Mouse (Mus musculus) kidney, embryonic 16.5 days (tissue): Measurements from ENCODE around the gene Tcerg1l. TPM values are rescaled to one million over a fixed set of nuclear protein-coding genes. Genes with fewer than 3 reads are reported as not detected.

Experiments used
- ATAC-seq: fragments of 200-750 bp; cut with Nextera tagmentation; 2 replicates; pipeline ENCODE4 v1.8.0; 2017; ENCODE audit warnings: moderate TSS enrichment; ENCODE audit not compliant: low FRiP score, low TSS enrichment
- H3K27ac ChIP-seq: fragments of 300-500 bp; sonication (generic); 2 replicates; pipeline ENCODE4 v1.5.1; 2014; ENCODE audit warnings: low read length
- H3K27me3 ChIP-seq: fragments of 300-500 bp; sonication (generic); 2 replicates; pipeline ENCODE4 v1.6.1; 2014; ENCODE audit warnings: low read length, control low read depth, mixed read lengths; ENCODE audit not compliant: insufficient read depth
- H3K36me3 ChIP-seq: fragments of 300-500 bp; sonication (generic); 2 replicates; pipeline ENCODE4 v1.6.1; 2014; ENCODE audit warnings: low read length, control low read depth, mixed read lengths; ENCODE audit not compliant: insufficient read depth
- H3K4me1 ChIP-seq: fragments of 300-500 bp; sonication (generic); 2 replicates; pipeline ENCODE4 v1.6.1; 2014; ENCODE audit warnings: low read length, control low read depth, mixed read lengths; ENCODE audit not compliant: insufficient read depth
- H3K4me2 ChIP-seq: fragments of 300-500 bp; sonication (generic); replicated peaks from 2 replicates; pipeline ENCODE4 v1.6.1; 2014; ENCODE audit warnings: low read depth, low read length
- H3K4me3 ChIP-seq: fragments of 300-500 bp; sonication (generic); 2 replicates; pipeline ENCODE4 v1.5.1; 2014; ENCODE audit warnings: mild to moderate bottlenecking, low read length
- H3K9ac ChIP-seq: fragments of 300-500 bp; sonication (generic); replicated peaks from 2 replicates; pipeline ENCODE4 v1.6.1; 2014; ENCODE audit warnings: low read length
- H3K9me3 ChIP-seq: fragments of 300-500 bp; sonication (generic); 2 replicates; pipeline ENCODE4 v1.6.1; 2016; ENCODE audit warnings: low read length, control low read depth
- WGBS: fragments of 180-500 bp; shearing (Covaris S2); extraction: QIAGEN DNeasy Blood & Tissue Kit; methylation state at CpG from one replicate; pipeline ENCODE4 v1.1.7; 2014; 5-methylcytosine and 5-hydroxymethylcytosine counted together
- polyA plus RNA-seq: library from polyadenylated mRNA; unstranded; fragments of >200 nt; fragmentation: Nextera tagmentation; extraction: Ambion mirVana; gene quantifications from 2 replicates; pipeline ENCODE4 v1.2.1, GENCODE M21; 2015

The Tcerg1l gene
- polyA plus RNA-seq, 1 experiment from 2014 or later = 1.8 TPM

- WGBS = 40% methylated on average over 3 of the region's 3 CpGs
- Histone ChIP-seq H3K27me3 (no peaks in the 10 kb centered on the region), H3K9ac (no peak overlapping the region), H3K9me3 (no peaks in the 10 kb centered on the region), H3K4me1 (peaks cover 5% of the 10 kb centered on the region; the same call in 1 of the 2 replicates), H3K36me3 (no peaks in the 10 kb centered on the region), H3K27ac (no peak overlapping the region), H3K4me2 (no peak overlapping the region), H3K4me3 (no peak overlapping the region)
- no peak for ATAC-seq
These were observed 70.8 kb downstream of the Tcerg1l start for GRCm38 (mm10) chr7:138326760-138327159.

GRCm38 (mm10) chr7:138313733-138314132, 83.8 kb downstream of the Tcerg1l start:
- Histone ChIP-seq H3K4me2 (no peak overlapping the region), H3K9ac (no peak overlapping the region), H3K27me3 (no peaks in the 10 kb centered on the region), H3K36me3 (no peaks in the 10 kb centered on the region), H3K9me3 (no peaks in the 10 kb centered on the region), H3K27ac (no peak overlapping the region), H3K4me1 (no peaks in the 10 kb centered on the region), H3K4me3 (no peak overlapping the region)
- ATAC-seq = no peak
- 94% methylated on average over 1 of the region's 1 CpGs for WGBS

GRCm38 (mm10) chr7:138306126-138306525, 91.4 kb downstream of the Tcerg1l start:
- 66% methylated on average over 3 of the region's 3 CpGs for WGBS
- Histone ChIP-seq H3K36me3 (no peaks in the 10 kb centered on the region), H3K4me3 (no peak overlapping the region), H3K4me1 (no peaks in the 10 kb centered on the region), H3K27ac (no peak overlapping the region), H3K9ac (no peak overlapping the region), H3K9me3 (no peaks in the 10 kb centered on the region), H3K4me2 (no peak overlapping the region), H3K27me3 (no peaks in the 10 kb centered on the region)
- no peak for ATAC-seq

GRCm38 (mm10) chr7:138284790-138285189, 112.7 kb downstream of the Tcerg1l start:
- no peaks in the 10 kb centered on the region for H3K9me3 ChIP-seq
- no peak overlapping the region for H3K4me2 ChIP-seq
- ATAC-seq = no peak
- H3K36me3 ChIP-seq = no peaks in the 10 kb centered on the region
- H3K4me1 ChIP-seq = 0 out of 2 replicates have a peak, but pooled peaks cover 2% of the 10 kb centered on the region
- H3K27me3 ChIP-seq = no peaks in the 10 kb centered on the region
- H3K9ac ChIP-seq = no peak overlapping the region
- no peak overlapping the region for H3K4me3 ChIP-seq
- 80% methylated on average over 5 of the region's 5 CpGs for WGBS
- H3K27ac ChIP-seq = no peak overlapping the region

- 45% methylated on average over 1 of the region's 1 CpGs for WGBS
- Histone ChIP-seq H3K27ac (no peak overlapping the region), H3K36me3 (no peaks in the 10 kb centered on the region), H3K27me3 (no peaks in the 10 kb centered on the region), H3K4me1 (0 out of 2 replicates have a peak, but pooled peaks cover 2% of the 10 kb centered on the region), H3K4me3 (no peak overlapping the region), H3K9me3 (no peaks in the 10 kb centered on the region), H3K4me2 (no peak overlapping the region), H3K9ac (no peak overlapping the region)
- no peak for ATAC-seq
These were observed 122.3 kb downstream of the Tcerg1l start for GRCm38 (mm10) chr7:138275263-138275662.

- Histone ChIP-seq H3K4me2 (no peak overlapping the region), H3K9ac (no peak overlapping the region), H3K9me3 (no peaks in the 10 kb centered on the region), H3K27ac (no peak overlapping the region), H3K4me1 (0 out of 2 replicates have a peak, but pooled peaks cover 12% of the 10 kb centered on the region), H3K4me3 (no peak overlapping the region), H3K27me3 (no peaks in the 10 kb centered on the region), H3K36me3 (no peaks in the 10 kb centered on the region)
- WGBS = 68% methylated on average over 7 of the region's 7 CpGs
- no peak for ATAC-seq
These were observed 126.2 kb downstream of the Tcerg1l start for GRCm38 (mm10) chr7:138271328-138271727.

GRCm38 (mm10) chr7:138269386-138269785, 128.1 kb downstream of the Tcerg1l start:
- Histone ChIP-seq H3K9ac (no peak overlapping the region), H3K4me1 (0 out of 2 replicates have a peak, but pooled peaks cover 12% of the 10 kb centered on the region), H3K4me3 (no peak overlapping the region), H3K27me3 (no peaks in the 10 kb centered on the region), H3K9me3 (no peaks in the 10 kb centered on the region), H3K27ac (no peak overlapping the region; the same call in 1 of the 2 replicates), H3K4me2 (no peak overlapping the region), H3K36me3 (no peaks in the 10 kb centered on the region)
- ATAC-seq = peak; percentile 51; the same call in 1 of the 2 replicates
- WGBS = 43% methylated on average over 8 of the region's 8 CpGs

- Histone ChIP-seq H3K27ac (no peak overlapping the region), H3K36me3 (no peaks in the 10 kb centered on the region), H3K27me3 (no peaks in the 10 kb centered on the region), H3K9me3 (no peaks in the 10 kb centered on the region), H3K9ac (no peak overlapping the region), H3K4me1 (0 out of 2 replicates have a peak, but pooled peaks cover 12% of the 10 kb centered on the region), H3K4me2 (no peak overlapping the region), H3K4me3 (no peak overlapping the region)
- WGBS = 69% methylated on average over 5 of the region's 5 CpGs
- ATAC-seq = no peak
These were observed 129.4 kb downstream of the Tcerg1l start for GRCm38 (mm10) chr7:138267976-138268646.

- H3K9ac ChIP-seq = no peak overlapping the region
- H3K9me3 ChIP-seq = no peaks in the 10 kb centered on the region
- WGBS = 80% methylated on average over 5 of the region's 5 CpGs
- ATAC-seq = no peak
- no peak overlapping the region for H3K4me2 ChIP-seq
- H3K4me3 ChIP-seq = no peak overlapping the region
- H3K27ac ChIP-seq = no peak overlapping the region
- no peaks in the 10 kb centered on the region for H3K36me3 ChIP-seq
- no peaks in the 10 kb centered on the region for H3K4me1 ChIP-seq
- no peaks in the 10 kb centered on the region for H3K27me3 ChIP-seq
These were observed 148.9 kb downstream of the Tcerg1l start for GRCm38 (mm10) chr7:138248612-138249011.

GRCm38 (mm10) chr7:138248176-138248575, 149.4 kb downstream of the Tcerg1l start:
- H3K9ac ChIP-seq = no peak overlapping the region
- no peak overlapping the region for H3K27ac ChIP-seq
- H3K9me3 ChIP-seq = no peaks in the 10 kb centered on the region
- no peak overlapping the region for H3K4me3 ChIP-seq
- H3K4me1 ChIP-seq = no peaks in the 10 kb centered on the region
- H3K27me3 ChIP-seq = no peaks in the 10 kb centered on the region
- H3K4me2 ChIP-seq = no peak overlapping the region
- WGBS = 69% methylated on average over 3 of the region's 3 CpGs
- H3K36me3 ChIP-seq = no peaks in the 10 kb centered on the region
- no peak for ATAC-seq
